Mouse (Mus musculus) lung, adult 18-20 months (tissue): ENCODE measurements around the gene Slc4a4.
"Not testable (repeated sequence)": the region's sequence is repeated elsewhere in the genome, so short reads cannot be mapped to it uniquely, and the experiment has no call there.

Experiments
- DNase-seq, 2 experiments: peaks; one replicate each; pipeline ENCODE4 v3.0.0; 2022; ENCODE audit warnings: mixed read lengths in 2 of 2

Slc4a4 gene

DNA sequence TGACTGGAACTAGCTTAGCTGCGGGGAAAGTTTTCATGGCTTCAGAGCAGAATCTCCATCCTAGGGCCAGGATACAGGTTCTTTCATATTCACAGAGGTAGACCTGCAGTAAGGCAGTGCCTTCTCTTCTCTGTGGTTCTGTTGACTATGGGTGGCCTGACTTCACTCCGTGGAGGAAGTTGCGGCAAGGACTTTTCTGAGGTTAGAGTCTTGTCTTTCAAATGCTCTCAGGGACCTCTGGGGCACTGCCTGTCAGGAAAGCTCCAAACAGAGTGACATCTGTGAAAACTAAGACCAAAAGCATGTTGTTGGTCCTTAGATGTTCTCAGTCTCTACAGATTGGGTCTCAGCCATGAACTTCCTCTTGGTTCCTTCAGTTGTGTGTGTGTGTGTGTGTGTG lies 203.5 kb downstream of the Slc4a4 start:
- DNase-seq: no peak

GRCm38 (mm10) chr5:89096371-89096770 lies 209.8 kb downstream of the Slc4a4 start:
- DNase-seq: no peak

- no peak for DNase-seq
Measured at GRCm38 (mm10) chr5:89097291-89097690, 210.7 kb downstream of the Slc4a4 start.

GRCm38 (mm10) chr5:89098121-89098520 lies 211.5 kb downstream of the Slc4a4 start:
- no peak for DNase-seq

DNA sequence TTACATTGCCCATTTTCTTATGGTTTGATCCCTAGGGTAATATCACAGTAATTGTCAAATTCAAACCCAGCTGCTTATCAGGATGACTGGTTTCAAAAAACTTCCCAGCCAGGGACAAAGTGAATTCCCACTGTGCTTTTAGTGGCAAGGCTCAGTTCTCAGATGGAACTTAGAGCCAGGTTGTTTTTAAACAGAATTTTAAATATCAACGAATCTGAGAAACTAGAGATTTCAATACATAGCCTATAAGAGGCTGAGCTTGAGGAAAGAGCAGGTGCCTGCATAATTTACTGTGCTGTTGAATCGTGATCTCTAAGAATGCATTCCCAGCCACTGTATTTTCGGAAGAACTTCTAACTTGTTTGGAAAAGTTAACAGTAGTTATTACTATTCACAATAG lies 213.3 kb downstream of the Slc4a4 start:
- no peak for DNase-seq

- no peak for DNase-seq
Measured at GRCm38 (mm10) chr5:89102560-89102959, 215.9 kb downstream of the Slc4a4 start.

DNA sequence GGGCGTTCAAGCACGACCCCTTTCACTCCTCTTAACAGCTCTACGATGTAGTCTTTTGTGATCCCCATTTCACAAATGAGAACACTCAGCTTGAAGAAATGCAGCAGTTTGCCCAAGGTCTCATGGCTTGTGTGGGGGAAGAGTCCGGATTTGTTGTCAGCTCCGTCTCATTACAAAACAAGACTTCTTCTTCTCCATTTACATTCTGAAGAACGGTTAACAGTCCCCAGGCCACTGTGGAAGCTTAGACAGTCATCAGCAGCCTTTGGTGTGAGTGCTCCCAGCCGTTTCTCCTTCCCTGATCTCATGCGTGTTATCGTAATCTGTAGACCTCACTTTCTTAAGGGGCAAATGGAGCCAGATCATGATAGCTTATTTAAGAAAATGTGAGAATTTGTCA lies 218.7 kb downstream of the Slc4a4 start:
- DNase-seq: no peak

- DNase-seq: no peak
Measured at GRCm38 (mm10) chr5:89106217-89106616, 219.6 kb downstream of the Slc4a4 start.

GRCm38 (mm10) chr5:89108809-89109208 lies 222.2 kb downstream of the Slc4a4 start:
- DNase-seq: no peak

DNA sequence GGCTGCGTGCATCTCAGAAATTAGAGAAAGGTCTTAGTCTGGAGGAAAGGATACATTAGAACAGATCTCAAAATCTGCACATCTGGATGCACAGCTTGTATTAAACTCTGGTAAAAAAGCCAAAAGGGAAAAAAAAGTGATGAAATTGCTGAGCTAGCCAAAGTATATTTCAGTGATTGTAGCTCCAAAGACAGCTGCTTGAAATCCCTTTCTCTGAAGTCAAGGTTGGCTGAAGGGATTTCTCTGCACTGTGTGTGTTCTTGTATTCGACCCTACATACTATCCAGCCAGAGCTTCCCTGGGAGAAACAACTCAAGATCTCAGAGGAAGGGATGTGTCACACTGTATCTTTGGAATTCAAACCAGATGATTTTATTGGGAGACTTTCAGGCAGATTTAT lies 223.2 kb downstream of the Slc4a4 start:
- DNase-seq: no peak

GRCm38 (mm10) chr5:89111987-89112386 lies 225.4 kb downstream of the Slc4a4 start:
- not testable (repeated sequence) for DNase-seq

- DNase-seq: no peak
Measured at GRCm38 (mm10) chr5:89120881-89121280, 234.3 kb downstream of the Slc4a4 start.

DNA sequence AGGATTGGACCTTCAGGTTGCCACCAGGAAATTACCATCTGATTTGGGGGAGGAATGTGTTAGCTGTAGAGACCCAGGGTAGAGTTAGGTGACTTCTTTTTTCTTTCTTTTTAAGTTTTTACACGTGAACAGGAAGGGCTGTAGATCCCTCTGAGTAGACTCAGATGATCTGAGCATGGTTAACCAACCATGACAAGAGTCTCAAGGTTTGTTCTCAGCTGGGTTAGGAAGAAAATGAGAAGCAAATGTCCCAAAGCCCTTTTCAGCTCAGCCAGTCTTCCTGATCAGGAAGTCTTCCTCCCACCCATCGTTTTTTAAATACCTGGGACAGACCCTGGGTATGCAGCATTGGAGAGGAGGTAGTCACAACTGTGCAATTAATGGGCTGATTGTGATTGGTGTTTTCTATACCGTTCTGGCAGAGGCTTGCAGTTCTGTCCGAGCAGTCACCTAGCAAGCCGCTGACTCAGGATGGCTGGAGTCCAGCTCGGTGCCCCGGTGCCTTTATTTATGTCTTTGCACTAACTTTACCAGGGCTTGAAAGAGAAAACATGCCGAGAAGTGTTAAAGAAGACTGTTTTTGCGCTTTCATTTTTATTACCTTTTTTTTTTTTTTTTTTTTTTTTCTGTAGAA lies 236.8 kb downstream of the Slc4a4 start:
- DNase-seq: no peak

- no peak for DNase-seq
Measured at GRCm38 (mm10) chr5:89128210-89128609, 241.6 kb downstream of the Slc4a4 start.

GRCm38 (mm10) chr5:89135776-89136175 lies 249.2 kb downstream of the Slc4a4 start:
- no peak for DNase-seq

DNA sequence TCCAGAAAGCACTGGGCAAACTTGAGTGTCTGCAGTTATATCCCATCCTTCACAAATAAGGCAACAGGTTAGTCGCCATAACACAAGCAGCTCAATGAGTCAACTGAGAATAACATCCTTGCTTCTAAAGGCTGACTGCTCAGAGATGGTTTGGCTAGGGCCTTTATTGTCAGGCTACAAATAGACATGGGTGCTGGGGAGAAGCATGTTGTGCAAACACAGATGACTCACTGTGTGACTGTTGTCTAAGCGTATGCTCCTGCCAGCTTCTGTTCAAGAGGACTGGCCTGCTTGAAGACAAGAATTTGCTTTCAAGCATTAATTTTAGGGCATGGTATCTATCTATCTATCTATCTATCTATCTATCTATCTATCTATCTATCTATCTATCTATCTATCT lies 253.5 kb downstream of the Slc4a4 start:
- no peak for DNase-seq

- DNase-seq: no peak
Measured at GRCm38 (mm10) chr5:89141761-89142160, 255.1 kb downstream of the Slc4a4 start.

GRCm38 (mm10) chr5:89146276-89146675 lies 259.7 kb downstream of the Slc4a4 start:
- no peak for DNase-seq

GRCm38 (mm10) chr5:89147282-89147790 lies 260.7 kb downstream of the Slc4a4 start:
- DNase-seq: no peak

GRCm38 (mm10) chr5:89149436-89150040 lies 262.9 kb downstream of the Slc4a4 start:
- no peak for DNase-seq

- DNase-seq: no peak
Measured at GRCm38 (mm10) chr5:89151076-89151475, 264.5 kb downstream of the Slc4a4 start.

DNA sequence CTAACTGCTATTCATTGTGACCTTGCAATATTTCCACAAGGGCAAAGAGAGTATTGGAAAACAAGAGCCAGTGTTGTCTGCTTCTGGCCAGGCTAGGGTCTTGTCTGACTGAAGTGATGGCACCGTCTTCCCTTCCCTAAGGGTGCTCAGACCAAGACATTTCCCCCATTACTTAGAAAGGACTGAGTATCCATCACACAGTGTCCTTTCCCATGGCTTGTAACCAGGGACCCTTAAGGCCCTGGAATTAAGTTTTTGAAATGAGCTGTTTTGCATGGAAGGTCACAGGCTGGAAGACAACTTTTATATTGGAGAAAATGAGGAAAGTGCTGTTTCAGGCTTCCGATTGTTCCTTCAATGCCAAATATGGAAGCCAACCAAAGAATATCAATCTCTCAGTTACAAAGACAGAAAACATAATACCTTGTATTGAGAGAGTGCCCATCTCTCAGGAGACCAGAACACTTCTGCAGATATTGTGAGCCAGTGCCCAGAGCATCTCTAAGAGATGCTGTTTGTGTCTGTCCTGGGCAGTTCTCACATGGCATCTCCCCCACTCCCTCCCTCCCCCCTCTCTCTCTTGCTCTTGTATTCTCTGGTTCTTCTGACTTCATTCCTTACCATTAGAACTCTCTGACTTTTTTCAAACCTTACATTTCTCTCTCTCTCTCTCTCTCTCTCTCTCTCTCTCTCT lies 284.6 kb downstream of the Slc4a4 start:
- no peak for DNase-seq

- DNase-seq: no peak
Measured at GRCm38 (mm10) chr5:89190063-89190462, 303.4 kb downstream of the Slc4a4 start.

GRCm38 (mm10) chr5:89194654-89195053 lies 308.0 kb downstream of the Slc4a4 start:
- no peak for DNase-seq
